Mouse (Mus musculus) embryonic facial prominence, embryonic 14.5 days (tissue): ENCODE results near the gene Actr8. TPM values are rescaled to one million over a fixed set of nuclear protein-coding genes. Genes with fewer than 3 reads are reported as not detected.

Experiments used
- microRNA-seq: library from miRNA; unstranded; fragments of <30 nt; microRNA quantifications from one replicate; pipeline ENCODE4, GENCODE M21; 2016; ENCODE audit warnings: borderline number of aligned reads
- polyA plus RNA-seq: library from polyadenylated mRNA; unstranded; fragments of >200 nt; fragmentation: Nextera tagmentation; extraction: Ambion mirVana; gene quantifications from 2 replicates; pipeline ENCODE4 v1.2.1, GENCODE M21; 2014

The Actr8 gene
- polyA plus RNA-seq, 1 experiment from 2014 or later: 49.1 TPM

Small RNA genes within 50 kb of the gene (microRNA-seq; reads per million reads assigned to microRNA genes)
- gene Mir6947: not detected

Other genes starting within 250 kb of the Actr8 start
- 255 and 266 TPM in 2 replicates for gene Selenok, start 10.0 kb upstream of the Actr8 start, polyA plus RNA-seq
- 1.2 and 1.4 TPM in 2 replicates for gene Il17rb, start 30.6 kb downstream of the Actr8 start, polyA plus RNA-seq
- gene Chdh, start 30.7 kb downstream of the Actr8 start, polyA plus RNA-seq: 0.70 and 1.0 TPM in 2 replicates